Mouse (Mus musculus) adrenal gland (tissue): ENCODE measurements around the gene Fbxo47.

Experiments
- intact Hi-C: fragments of 180-260 bp; cut with DNase I; formaldehyde crosslinking; loops from one replicate; pipeline ENCODE4 v1.15.1; 2025

The Fbxo47 gene

DNA sequence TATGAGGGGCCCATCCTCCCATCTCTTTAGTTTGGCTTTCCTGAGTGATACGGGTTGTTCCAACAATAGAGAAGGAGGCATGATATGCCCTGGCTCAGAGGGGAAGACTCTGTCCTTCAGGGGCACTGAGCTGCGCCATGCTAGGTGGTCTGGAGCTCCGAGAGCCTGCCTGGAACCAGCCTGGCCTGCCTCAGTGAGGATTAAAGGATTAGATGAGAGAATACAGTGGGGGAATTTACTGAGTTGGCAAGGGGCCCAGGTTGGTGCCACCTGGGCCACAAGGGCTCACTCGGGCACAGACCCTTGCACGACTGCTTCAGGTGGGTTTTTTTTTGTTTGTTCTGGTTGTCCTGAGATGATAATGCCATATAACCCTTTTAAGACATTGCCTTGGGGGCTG, 67.8 kb downstream of the Fbxo47 start:
- intact Hi-C loops: no loop called here

DNA sequence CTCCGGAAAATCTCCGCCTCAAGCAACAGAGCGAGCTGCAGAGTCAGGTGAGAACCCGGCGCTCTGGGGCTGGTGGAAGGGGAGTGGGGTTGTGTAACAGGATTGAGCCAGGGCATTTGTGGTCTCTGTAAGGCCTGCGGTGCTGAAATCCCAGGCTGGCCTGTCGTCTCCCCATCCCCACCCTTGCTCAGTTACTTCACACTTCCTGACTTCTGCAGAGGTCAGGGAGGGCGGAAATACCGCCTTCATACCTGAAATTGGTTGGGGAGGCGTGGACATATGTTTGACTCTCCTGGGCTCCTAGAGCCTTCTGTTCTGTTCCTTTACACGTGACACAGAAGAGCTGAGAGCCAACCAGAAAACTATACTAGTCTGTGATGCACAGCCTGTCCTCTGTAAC, 68.2 kb downstream of the Fbxo47 start:
- intact Hi-C loops: no loop called here

GRCm38 (mm10) chr11:97813746-97814515, 70.0 kb downstream of the Fbxo47 start:
- intact Hi-C loops: no loop called here

DNA sequence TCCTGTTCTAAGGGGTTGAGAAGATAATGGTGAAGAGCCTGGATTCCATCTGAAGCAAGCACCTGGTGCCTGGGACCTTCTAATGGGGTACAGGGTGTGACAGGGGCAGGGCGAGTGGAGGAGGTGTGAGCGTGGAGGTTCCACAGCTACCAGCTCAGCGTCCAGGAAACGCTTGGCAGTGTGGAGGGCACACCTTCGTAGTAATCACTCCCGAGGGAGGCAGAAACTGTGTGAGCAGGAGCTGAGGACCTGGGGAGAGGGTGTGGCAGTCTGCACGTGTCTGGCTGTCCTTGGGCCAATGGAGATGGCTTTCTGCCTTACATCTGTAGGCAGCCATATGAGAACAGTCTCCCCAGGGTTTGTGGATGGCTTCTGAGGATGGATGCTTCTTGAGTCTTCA, 70.9 kb downstream of the Fbxo47 start:
- intact Hi-C loops: no loop called here

DNA sequence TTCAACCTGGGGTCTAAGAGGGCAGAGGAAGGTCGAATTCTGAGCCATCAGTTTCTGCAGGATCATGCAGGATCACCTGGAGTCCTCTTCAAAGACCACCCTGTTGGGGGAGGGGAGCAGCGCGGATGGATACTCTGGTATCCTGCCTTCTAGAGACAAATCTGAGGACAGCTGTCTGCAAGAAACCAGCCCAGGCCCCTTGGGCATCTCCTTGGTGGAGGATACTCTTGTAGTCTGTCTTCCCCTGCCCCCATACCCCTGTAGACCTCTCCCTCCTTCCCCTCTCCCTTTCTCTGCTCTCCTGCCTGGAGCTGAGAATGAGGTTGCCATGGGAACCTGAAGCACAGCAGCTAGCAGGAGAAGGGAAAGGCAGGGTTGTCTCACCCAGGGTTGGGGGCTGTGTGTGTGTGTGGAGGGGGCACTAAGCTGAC, 71.4 kb downstream of the Fbxo47 start:
- intact Hi-C loops: no loop called here

DNA sequence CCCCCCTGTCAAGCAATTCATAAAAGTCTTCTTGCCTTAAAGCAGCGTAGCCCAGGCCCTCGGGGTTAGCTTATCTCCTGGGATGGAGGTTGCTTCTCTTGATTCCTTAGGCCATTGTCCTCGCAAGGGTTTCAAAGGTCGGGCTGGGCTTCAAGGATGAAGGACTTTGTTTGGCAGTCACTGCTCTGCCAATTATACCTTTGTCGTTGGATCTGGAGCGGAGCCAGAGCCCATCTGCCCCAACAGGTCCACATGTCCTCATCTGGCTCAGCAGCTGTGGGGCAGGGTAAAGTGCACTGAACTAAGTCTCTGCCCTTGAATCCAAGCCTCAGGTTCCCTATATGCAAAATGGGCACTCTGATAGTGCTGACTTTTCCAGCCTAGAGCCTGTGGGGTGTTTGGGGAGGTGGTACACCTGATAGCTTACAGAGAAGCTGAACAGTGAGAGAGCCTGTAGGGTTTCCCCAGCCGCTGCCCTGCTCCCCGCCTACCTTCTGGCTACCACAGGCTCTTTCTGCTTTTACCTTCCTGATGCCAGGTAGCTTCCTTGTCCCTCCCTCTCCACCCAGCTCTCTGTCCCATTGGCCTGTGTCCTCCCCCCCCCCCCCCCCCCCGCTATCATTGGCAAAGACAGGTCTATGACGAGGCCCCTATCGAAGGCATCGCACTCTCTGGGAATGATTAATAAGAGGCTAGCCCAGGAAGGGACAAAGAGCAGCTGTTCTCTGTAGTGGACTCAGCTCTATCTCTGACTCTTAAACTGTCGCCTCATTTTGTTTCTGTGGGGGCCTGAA, 72.2 kb downstream of the Fbxo47 start:
- intact Hi-C loops: no loop called here

DNA sequence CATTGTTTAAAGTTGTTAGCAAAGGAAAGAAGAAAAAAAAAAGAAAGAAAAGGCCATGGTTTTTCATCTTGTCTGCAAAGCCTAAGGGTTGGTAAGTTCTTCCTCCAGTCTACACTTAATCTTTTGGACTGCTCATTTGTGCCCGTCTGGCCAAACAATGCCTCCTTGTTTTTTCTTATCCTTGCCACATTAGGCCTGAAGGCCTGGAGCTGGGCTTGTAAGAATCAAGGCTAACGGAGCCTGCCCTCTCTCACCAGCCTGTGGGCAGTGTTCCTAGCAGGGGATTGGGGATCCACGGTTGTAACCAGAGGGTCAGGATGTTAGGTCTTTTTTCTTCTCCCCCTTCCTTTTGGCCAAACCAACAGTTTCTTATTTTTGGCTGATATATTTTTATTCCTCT, 73.0 kb downstream of the Fbxo47 start:
- intact Hi-C loops: no loop called here

- intact Hi-C loops: no loop called here
These were observed 73.6 kb downstream of the Fbxo47 start for GRCm38 (mm10) chr11:97810356-97810755.

DNA sequence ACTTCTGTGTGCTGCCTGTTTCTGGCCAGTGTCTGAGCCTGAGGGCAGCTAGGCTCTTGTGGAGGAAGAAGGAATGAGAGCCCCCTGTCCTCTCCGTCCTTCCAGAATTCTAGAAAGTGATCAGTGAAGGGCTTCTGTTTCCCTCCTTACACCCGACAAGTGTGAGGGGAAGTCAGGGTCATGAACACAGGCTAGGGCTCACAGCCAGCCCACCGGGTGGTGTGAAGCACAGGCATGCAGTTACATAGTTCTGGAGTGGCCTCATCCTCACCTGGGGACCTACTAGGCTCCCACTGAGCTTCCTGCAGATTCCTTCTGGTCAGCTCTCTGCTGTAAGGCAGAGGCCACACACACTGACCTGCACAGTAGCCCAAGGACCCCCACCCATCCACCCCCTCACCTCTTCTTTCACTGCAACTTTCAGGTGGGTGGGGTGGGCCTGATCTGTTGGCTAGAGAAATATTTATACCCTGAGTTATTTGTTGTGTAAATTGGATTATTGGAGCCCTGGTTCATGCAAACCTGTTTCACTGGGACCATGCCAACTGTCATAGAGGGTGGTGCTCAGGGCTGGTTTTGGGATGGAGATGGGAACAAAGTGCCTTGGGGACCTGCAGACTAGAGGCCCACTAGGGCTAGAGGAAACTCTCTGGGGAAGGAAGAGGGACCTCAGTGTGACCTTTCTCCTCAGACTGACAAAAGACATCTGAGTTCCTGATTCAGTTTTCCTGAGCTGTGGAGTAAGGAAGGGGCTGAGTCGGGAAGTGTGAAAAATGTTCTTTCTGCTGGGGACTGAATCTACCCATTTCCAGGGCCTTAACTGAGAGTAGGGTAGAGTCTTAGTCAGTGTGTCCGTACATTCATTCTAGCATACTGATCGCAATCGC, 74.5 kb downstream of the Fbxo47 start:
- intact Hi-C loops: no loop called here

GRCm38 (mm10) chr11:97808621-97809234, 75.2 kb downstream of the Fbxo47 start:
- intact Hi-C loops: no loop called here

DNA sequence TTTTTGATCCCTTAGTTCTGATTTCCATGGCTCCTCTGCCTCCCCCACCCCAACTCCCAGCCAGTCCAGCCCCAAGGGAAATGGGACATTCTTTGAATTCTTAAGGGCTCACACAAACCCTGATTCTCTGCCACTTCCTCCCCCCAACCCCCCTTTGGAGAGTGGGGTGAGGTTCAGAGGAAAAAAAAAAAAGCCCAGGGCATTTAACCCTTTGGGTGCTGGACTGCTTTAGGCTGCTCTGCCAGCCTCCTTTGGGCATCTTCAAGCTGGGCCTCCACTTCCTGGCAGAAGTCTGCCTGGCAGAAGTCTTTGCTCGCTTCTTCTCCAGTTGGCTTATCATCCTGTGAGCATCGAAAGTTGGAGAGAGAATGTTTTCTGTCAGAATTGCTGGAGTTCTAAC, 75.9 kb downstream of the Fbxo47 start:
- intact Hi-C loops: no loop called here

- intact Hi-C loops: no loop called here
These were observed 76.3 kb downstream of the Fbxo47 start for GRCm38 (mm10) chr11:97807626-97808025.

DNA sequence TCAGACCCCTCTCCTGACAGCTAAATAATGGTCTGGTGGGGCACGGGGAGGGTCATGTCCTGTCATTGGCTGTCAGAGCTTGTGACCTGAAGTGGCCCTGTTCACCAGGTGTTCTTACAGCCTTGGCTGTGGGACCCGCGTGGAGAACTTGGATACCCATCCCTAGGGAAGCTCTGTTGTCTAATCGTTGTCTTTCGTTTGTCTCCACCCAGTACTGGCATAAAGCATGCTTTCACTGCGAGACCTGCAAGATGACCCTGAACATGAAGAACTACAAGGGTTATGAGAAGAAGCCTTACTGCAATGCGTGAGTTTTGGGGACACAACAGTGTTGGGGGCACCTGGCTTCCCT, 77.4 kb downstream of the Fbxo47 start:
- intact Hi-C loops: no loop called here

- intact Hi-C loops: no loop called here
These were observed 78.0 kb downstream of the Fbxo47 start for GRCm38 (mm10) chr11:97805662-97806612.

GRCm38 (mm10) chr11:97804841-97805661, 78.9 kb downstream of the Fbxo47 start:
- intact Hi-C loops: no loop called here

- intact Hi-C loops: no loop called here
These were observed 80.1 kb downstream of the Fbxo47 start for GRCm38 (mm10) chr11:97803847-97804246.
